Mouse (Mus musculus) erythroblast, embryonic 14.5 days (primary cell): ENCODE measurements at regions not wholly inside any gene's neighbourhood (a gene's known extent, or its start where the extent isn't known, plus 50 kb on each side); places are given as distances from the start of the nearest gene placed in this dataset.

ENCODE experiments used
- GATA1 ChIP-seq: IDR thresholded peaks from 2 replicates; pipeline ENCODE4 v1.6.1; 2012; ENCODE audit warnings: low read length, inconsistent platforms, mixed read lengths
- TAL1 ChIP-seq: IDR thresholded peaks from 3 replicates; pipeline ENCODE4 v1.6.1; 2012; ENCODE audit warnings: low read length, inconsistent platforms, mixed read lengths

DNA sequence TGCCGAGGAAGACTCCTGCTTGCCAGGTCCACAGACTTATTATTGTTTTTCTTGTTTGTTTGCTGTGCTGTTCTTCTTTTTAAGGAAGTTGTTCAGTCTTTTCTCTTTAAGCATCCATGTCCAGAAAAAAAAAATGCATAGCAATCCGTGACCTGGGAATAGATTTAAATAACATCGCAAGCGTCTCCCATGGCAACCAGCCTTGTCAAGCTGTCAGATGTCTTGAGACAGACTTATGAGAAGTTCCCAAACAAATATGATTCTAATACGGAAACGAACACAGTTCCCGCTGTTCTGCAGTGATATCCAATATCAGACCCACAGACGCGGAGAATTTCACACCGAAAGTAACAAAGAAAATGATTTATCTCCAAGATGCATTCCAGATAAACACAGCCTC is 547.4 kb downstream of the Etnk1 start:
- TF ChIP-seq TAL1 (no peak), GATA1 (no peak)
